Mouse (Mus musculus): ENCODE measurements around the gene Med7.

DNA sequence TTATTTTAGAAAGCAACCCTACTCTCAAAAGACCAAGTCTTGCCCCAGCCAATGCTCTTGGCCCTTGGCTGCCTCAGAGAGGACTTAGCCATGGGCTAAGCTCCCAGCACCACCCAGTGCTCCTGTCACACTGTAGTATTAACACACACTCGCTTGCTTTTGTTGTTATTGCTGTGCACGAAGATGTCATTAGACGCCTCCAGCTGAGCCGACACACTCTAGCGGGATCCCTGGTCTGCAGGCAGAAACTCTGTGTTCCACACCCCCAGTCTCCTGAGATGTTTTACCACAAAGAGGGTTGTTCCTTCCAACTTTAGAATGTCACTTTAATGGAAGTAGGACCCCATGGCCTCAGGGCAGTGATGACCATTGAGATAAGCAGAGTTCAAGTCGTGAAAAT, 48.3 kb upstream of the Med7 start:
- TF ChIP-seq POLR2A (IDR thresholded peaks at IDR 0.05; ENCODE audit: insufficient read depth, low read depth, low read length) = no peak
- no peak for TF ChIP-seq CTCF (IDR thresholded peaks at IDR 0.05; ENCODE audit: insufficient read depth, low read depth, low read length)
